Mouse (Mus musculus): ENCODE data around the gene Cdc27. TPM values are rescaled to one million over a fixed set of nuclear protein-coding genes. Genes with fewer than 3 reads are reported as not detected.

Cdc27 gene
- polyA plus RNA-seq, 1 experiment: 34.2 TPM

DNA sequence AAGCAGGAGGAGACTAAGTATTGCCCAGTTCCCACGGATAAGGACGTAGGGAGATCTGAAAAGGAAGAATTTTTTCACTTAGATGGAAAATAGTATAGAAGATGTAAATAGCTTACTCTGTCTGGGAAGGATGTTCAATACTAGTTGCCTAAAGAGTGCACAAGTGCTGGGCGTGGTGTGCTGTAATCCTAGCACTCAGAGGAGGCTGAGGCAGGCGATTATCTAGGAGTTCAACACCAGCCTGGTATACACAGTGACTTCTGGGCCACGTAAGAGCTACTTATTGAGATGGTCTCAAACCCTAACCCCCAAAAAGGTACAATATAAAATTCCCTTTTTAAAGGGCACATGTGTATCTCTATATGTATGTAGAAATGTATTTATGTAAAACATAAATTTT, 82.7 kb downstream of the Cdc27 start:
- TF ChIP-seq POLR2A (IDR thresholded peaks at IDR 0.05; ENCODE audit: borderline replicate concordance, extremely low read depth, insufficient read depth, insufficient read length, poor library complexity, severe bottlenecking) (no peak), CTCF (IDR thresholded peaks at IDR 0.05; ENCODE audit: borderline replicate concordance, extremely low read depth, insufficient read depth, insufficient read length) (no peak)
- DNase-seq (ENCODE audit: low read depth): no peak

DNA sequence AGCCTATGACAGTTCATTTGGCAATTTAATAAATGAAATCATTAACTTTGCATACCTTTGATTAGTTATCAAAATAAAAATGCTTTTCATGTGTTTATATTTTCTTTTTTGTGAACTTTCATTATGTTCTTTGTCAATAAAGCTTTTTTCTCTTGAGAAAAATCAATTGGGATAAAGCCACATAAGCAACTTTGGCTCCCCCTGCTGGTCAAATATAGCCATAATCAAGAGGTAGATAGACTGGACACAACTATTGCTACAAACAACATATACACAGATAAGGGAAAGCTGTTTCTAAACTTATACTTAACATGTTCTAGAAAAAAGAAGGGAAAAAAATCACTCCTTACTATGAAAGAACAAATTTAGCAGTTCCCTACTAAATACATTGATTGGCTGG, 88.9 kb downstream of the Cdc27 start:
- DNase-seq (ENCODE audit: low read depth): peak; percentile 89
- TF ChIP-seq CTCF (IDR thresholded peaks at IDR 0.05; ENCODE audit: borderline replicate concordance, extremely low read depth, insufficient read depth, insufficient read length): no peak
- no peak for TF ChIP-seq POLR2A (IDR thresholded peaks at IDR 0.05; ENCODE audit: borderline replicate concordance, extremely low read depth, insufficient read depth, insufficient read length, poor library complexity, severe bottlenecking)

DNA sequence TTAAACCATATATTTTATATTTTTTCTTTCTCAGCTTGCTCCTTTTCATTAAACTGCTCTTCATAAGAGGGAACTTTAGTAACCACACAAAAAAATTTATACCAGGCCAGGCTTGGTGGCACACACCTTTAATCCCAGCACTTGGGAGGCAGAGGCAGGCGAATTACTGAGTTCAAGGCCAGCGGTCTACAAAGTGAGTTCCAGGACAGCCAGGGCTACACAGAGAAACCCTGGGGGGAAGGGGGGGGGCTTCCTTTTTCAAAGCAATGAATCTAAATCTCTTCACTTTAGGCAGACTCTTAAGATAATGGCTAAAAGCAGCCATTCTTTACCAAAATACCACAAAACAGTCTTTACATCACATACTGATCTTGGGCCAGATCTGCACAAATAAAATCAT, 90.7 kb downstream of the Cdc27 start:
- no peak for TF ChIP-seq CTCF (IDR thresholded peaks at IDR 0.05; ENCODE audit: borderline replicate concordance, extremely low read depth, insufficient read depth, insufficient read length)
- TF ChIP-seq POLR2A (IDR thresholded peaks at IDR 0.05; ENCODE audit: borderline replicate concordance, extremely low read depth, insufficient read depth, insufficient read length, poor library complexity, severe bottlenecking): no peak
- no peak for DNase-seq (ENCODE audit: low read depth)

DNA sequence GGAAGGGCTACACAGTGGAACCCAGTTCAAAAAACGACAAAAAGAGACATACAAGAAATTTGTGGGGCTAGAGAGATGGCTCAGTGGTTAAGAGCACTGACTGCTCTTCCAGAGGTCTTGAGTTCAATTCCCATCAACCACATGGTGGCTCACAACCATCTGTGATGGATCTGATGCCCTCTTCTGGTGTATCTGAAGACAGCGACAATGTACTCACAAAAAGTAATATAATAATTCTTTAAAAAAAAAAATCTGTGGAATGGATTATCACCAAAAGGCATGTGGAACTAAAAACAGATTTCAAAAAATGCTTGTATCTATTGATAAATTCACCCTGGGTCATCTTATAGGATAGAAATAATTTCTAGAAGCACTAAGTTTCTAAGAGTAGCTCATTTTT, 91.9 kb downstream of the Cdc27 start:
- TF ChIP-seq CTCF (IDR thresholded peaks at IDR 0.05; ENCODE audit: borderline replicate concordance, extremely low read depth, insufficient read depth, insufficient read length) (no peak), POLR2A (IDR thresholded peaks at IDR 0.05; ENCODE audit: borderline replicate concordance, extremely low read depth, insufficient read depth, insufficient read length, poor library complexity, severe bottlenecking) (no peak)
- no peak for DNase-seq (ENCODE audit: low read depth)

Other genes with a start within 250 kb of the Cdc27 start
- gene Kansl1, start 81.8 kb downstream of the Cdc27 start, polyA plus RNA-seq (2012; rRNA removed): 129 and 133 TPM in 2 replicates
- gene Myl4, start within 50 bp of the Cdc27 start, polyA plus RNA-seq (2012; rRNA removed): 3.4 and 5.0 TPM in 2 replicates
- 0.64 and 1.9 TPM in 2 replicates for gene Itgb3, start 57.4 kb upstream of the Cdc27 start, polyA plus RNA-seq (2012; rRNA removed)
- gene Gm11639, start 135.1 kb upstream of the Cdc27 start, polyA plus RNA-seq (2012; rRNA removed): under 0.01 and 0.10 TPM in 2 replicates

Measured in brain, embryonic 14.5 days (tissue).